8 mouse cellular contexts compared by ENCODE assay signal in the genomic region with DNA sequence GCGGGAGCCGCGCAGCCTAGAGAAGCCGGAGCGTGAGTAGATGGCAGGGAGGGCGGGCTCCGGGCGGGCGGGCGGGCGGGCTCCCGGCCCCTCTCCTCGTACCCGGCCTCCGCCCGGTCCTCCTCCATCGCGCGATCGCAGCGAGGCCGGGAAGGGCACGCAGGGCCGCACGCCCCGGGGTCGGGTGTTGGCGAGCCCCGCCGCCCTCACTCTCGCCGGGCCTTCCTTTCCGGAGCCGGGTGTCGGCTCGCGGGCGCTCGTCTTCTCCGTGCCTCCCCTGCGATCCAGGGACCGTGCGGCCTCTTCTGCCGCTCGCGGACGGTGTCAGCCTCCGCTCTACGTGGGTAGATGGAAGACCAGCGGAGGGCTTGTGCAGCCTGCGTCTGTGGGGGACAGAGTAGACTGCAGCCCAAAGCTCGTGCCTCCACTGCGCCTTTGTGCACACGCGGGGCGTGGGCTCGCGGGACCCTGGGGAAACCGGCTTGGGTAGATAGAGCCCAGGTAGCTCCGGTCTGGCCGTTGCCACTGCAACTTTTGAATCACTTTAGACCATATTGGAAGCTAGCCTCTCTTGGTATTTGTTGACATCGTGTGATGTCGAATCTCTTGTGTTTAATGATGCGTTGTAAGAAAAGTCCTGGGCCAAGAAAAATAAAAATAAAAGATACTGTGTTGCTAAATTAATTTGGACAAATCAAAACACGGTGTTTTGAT. TPM values are rescaled to one million over a fixed set of nuclear protein-coding genes. Genes with fewer than 3 reads are reported as not detected.
A peak's percentile ranks its signal among the peaks of the same experiment; 100 is the strongest.
DNase-seq lines count a peak whose midpoint lies in the region; ATAC-seq lines count a peak whose summit lies in the region.

A gene (plus strand): TSS at position 211 of the 714 bp plus-strand sequence.

- WGBS in midbrain, embryonic 14.5 days = under 1% methylated on average over 46 of the region's 65 CpGs

- H3K4me1 ChIP-seq in midbrain, embryonic 14.5 days (ENCODE audit: control insufficient read depth, insufficient read depth, low read length) = peaks cover 28% of the 10 kb centered on the region

- intact Hi-C loops in left cerebral cortex, postnatal 4 days (cut with DNase I) = no loop called here

- H3K9ac ChIP-seq in midbrain, embryonic 14.5 days (replicated peaks; ENCODE audit: low read length) = peak within 1 kb of the TSS; percentile 93

- no peaks in the 10 kb centered on the region for H3K36me3 ChIP-seq in midbrain, embryonic 14.5 days (ENCODE audit: control insufficient read depth, insufficient read depth, low read length)

- peak within 1 kb of the TSS; percentile 76 for H3K4me3 ChIP-seq in midbrain, embryonic 14.5 days (replicated peaks; ENCODE audit: low read depth, low read length)

- peak; percentile 9 for ATAC-seq in inflammation-experienced regulatory T-cells, adult 6 months
- peak; percentile 74 for ATAC-seq in midbrain, embryonic 14.5 days (ENCODE audit: low FRiP score, low TSS enrichment)

- no peaks in the 10 kb centered on the region for H3K27me3 ChIP-seq in midbrain, embryonic 14.5 days (ENCODE audit: control insufficient read depth, insufficient read depth, low read length)

- no peaks in the 10 kb centered on the region for H3K9me3 ChIP-seq in midbrain, embryonic 14.5 days (ENCODE audit: control insufficient read depth, low read length)

- H3K27ac ChIP-seq in midbrain, embryonic 14.5 days (replicated peaks; ENCODE audit: low read depth, low read length) = peak within 1 kb of the TSS; percentile 97

- H3K4me2 ChIP-seq in midbrain, embryonic 14.5 days (ENCODE audit: low read length) = peak within 1 kb of the TSS; percentile 73

- peak; percentile 77 for DNase-seq in 3134 (ENCODE audit: extremely low read depth, insufficient read length, low spot score)
- peak; percentile 79 for DNase-seq in adrenal gland, adult 2 months
- DNase-seq in embryo, embryonic 11 days = peak; percentile 72
- peak; percentile 51 for DNase-seq in gastrocnemius, postnatal 25 days
- DNase-seq in left cerebral cortex, postnatal 4 days = peak; percentile 51
- peak; percentile 77 for DNase-seq in midbrain, embryonic 14.5 days
- DNase-seq in spleen, postnatal 10 days (ENCODE audit: low spot score in 2 of 2) = peak; percentile 74

RNA-seq across cellular contexts. Expression of the gene that starts here (rescaled TPM):
- 10 to 100 TPM; 42.1 to 49.6 TPM for total RNA-seq in adrenal gland, adult 2 months (2021)
- polyA plus RNA-seq in adrenal gland, adult 2 months (2012; rRNA removed) = 1.3 and 1.5 TPM in 2 replicates
- total RNA-seq in gastrocnemius, postnatal 25 days (2021) = 10 to 100 TPM; 41.6 to 61.0 TPM
- polyA plus RNA-seq in inflammation-experienced regulatory T-cells, adult 6 months (2017; shearing (Covaris generic)) = 10 to 100 TPM; 14.7 to 27.5 (median 17.2) TPM
- total RNA-seq in left cerebral cortex, postnatal 4 days (2021) = 10 to 100 TPM; 54.1 to 62.3 TPM
- polyA plus RNA-seq in midbrain, embryonic 14.5 days (2014; fragmentation: Nextera tagmentation; extraction: Ambion mirVana) = 28.5 and 29.3 TPM in 2 replicates

Comparison
In these comparisons a context has a peak if more than half of its experiments do, and no peak if none do; other contexts are left out.
1. Peak in every context shown above with its lines: DNase-seq, ATAC-seq, H3K4me3 ChIP-seq and H3K27ac ChIP-seq.